Mouse (Mus musculus) layer of hippocampus, adult 9-10 months (tissue): Measurements from ENCODE around the gene Gm45713.
A peak's percentile ranks its signal among the peaks of the same experiment; 100 is the strongest.
"Not testable (repeated sequence)": the region's sequence is repeated elsewhere in the genome, so short reads cannot be mapped to it uniquely, and the experiment has no call there.

Experiments used
- DNase-seq: peaks from one replicate; pipeline ENCODE4 v3.0.0; 2022; ENCODE audit warnings: low spot score

Gm45713 gene

DNA sequence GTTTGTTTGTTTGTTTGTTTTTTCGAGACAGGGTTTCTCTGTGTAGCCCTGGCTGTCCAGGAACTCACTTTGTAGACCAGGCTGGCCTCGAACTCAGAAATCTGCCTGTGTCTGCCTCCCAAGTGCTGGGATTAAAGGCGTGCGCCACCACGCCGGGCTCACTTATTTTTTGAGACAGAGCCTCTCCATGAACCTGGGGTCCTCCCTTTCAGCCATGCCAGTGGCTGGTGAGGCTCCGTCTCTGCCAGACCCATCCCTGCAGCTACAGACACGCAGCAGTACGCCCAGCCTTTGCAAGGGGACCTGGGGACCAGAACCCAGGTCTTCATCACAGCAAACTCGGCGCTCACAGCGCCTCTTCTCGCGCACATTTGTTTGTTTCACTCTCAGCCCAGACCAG is 40.1 kb downstream of the Gm45713 start:
- not testable (repeated sequence) for DNase-seq

DNA sequence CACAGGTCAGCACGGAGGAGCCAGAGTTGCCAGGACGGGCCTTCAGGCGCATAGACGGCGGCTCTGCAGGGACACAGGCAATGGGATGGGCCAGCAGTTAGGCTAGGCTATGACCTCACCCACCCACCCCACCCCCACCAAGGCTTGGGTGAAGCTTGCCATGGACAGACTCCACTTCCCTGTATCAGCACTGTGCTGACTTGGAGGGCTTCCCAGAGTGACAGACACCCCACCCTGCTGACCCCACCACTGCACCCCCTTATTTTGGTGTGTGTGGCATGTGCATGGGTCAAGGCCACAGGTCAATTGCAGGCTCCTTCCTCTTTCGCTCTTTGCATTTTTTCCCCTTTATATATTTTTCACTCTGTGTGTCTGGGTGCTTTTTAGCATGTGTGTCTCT is 40.7 kb downstream of the Gm45713 start:
- DNase-seq = no peak

DNA sequence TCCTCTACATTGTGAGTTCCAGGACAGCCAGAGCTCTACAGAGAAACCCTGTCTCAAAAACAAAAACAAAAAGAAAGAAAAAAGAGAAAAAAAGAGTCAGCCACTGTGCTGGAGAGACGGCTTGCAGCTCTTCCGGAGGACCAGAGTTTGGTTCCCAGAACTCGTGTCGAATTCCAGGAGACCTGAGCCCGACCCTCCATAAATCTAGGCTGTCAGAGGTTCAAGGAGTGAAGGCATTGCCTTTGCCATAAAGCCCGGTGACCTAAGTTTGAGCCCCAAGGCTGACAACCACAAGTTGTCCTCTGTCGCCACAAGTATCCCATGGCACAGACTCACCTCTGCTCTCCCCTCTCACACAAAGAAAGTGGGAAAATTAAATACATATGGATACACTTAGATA is 41.9 kb downstream of the Gm45713 start:
- DNase-seq = no peak

DNA sequence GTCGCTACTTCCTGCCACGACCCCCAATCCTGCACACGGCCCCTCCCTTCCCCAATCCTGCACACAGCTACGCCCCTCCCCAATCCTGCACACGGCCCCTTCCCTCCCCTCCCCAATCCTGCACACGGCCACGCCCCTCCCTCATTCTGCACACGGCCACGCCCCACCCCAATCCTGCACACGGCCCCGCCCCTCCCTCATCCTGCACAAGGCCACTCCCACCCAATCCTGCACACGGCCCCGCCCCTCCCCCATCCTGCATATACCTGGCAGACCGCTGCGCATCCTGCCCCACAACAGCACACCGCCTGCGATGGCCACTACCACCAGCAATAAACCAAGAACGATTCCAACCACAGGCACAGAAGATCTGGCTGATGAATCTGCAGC is 42.5 kb downstream of the Gm45713 start:
- no peak for DNase-seq

DNA sequence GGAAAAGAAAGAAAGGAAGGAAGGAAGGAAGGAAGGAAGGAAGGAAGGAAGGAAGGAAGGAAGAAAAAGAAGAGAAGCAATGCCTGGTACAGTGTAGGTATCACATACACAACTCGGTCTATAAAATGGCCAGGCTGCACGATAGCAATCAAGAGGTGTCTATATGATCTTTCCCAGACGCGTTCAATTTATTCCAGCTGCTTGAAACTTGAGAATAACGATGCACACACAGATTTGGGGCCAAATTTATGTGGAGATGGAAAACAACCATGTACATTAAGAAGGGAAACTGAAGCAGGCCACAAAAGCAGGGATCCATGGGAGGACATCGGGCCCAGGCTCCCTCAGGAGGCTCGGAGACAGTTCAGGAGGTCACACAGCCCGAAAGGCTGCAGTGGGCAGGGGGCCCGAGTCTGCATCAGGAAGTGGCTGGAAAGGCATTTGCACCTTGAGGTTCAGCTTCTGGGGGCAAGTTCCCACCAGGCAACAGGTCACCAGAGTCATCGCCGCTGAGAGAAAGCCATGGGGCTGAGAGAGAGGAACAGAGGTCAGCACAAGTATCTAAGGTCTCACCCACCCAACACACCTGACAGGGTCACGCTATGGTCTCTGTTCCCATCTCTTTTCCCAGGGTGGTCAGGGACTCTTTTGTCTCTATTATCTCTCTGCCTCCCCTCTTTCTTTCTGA is 43.1 kb downstream of the Gm45713 start:
- DNase-seq = no peak

DNA sequence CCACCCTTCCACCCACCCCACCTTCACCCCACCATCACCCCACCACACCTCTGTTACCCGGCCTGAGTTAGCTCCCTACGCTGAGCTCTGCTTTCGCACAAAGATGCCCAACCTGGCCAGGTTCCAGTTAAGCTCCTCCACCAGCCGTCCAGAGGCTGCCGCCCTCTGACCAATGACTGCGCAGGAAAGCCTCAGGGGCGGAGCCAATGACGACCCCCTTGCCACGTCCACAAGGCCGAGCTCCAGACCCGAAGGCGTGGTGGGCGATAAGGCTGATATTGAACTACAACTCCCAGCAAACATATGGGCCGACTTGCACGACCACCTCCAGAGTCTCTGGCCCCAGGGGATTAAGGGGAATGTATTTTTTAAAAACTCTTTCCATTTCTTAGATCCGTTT is 44.0 kb downstream of the Gm45713 start, which contains the start of gene Rcn3:
Gene Rcn3, minus strand, starts transcription at position 174 of the 400 bp plus-strand sequence.
- DNase-seq = no peak

DNA sequence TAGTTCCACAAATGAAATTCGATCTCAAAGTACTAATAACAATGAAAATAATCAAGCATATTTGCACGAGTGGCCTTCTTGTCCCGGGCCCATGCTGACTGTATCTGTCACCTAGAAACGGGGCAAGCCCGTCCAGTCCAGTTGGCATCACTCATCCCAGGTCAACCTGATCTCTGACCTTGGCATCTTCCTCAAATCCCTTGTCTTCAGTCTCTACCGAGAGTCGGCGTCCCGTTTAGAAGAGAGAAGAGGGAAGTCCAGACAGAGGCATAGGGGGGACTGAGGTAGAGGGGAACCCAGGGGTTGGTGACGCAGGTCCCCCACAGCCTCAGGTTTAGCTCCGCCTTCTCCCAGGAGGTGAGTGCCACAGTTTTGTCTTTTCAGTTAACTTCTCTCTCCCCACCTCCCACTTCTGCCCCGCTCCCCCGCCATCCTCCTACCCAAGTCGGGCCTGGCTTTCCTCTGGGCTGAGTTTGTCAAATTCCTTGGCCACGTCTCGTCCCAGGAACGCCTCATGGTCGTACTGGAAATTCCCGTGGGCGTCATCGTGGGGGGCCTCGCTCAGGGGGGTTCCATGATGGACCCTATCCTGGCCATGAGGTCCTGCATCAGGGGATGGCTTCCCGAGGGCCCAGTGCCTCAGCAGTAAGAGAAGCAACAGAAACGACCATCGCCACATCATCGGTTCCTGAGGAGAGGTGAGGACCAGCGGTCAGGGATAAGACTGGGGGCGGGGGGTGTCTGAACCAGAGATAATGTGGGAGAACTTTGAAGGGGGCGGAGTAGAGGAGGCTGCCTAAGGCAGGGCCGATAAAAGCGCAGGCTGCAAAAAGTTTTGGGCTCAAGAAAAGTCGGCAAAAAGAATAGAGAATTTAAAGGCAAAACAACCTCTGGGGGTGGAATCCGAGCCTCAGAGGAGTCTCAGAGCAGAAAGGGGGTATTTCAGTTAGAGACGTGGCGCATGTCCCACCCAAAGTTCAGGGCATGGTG is 44.7 kb downstream of the Gm45713 start:
- no peak for DNase-seq

DNA sequence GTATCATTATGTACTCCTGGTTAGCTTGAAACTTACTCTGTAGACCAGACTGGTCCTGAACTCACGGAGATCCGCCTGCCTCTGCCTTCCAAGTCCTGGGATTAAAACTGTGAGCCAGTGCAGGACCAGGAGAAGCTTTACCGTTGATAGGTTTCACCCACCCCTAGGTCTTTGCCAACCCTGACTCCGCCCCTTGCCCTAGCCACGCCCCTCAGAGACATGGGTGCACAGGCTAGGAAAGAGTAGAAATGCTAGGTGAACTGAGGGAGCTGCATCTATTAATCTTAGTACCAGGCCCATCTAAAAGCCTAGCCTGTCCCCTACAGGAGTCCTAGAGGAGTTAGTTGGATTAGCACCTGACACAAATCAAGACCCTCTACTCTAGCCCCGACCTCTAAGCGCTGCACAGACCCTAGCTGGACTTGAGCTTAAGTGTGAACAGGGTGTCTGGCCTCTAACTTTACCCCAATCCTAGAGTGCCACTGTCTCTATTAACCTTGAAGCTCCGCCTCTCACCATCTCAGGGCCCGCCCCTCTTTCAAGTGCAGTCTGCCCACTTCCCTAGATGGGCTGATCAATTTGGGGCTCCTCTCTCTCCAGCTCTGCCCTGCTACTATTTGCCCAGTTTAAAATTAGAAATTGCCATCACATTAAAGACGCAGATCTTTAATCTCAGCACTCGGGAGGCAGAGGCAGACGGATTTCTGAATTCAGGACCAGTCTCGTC is 45.6 kb downstream of the Gm45713 start:
- no peak for DNase-seq

DNA sequence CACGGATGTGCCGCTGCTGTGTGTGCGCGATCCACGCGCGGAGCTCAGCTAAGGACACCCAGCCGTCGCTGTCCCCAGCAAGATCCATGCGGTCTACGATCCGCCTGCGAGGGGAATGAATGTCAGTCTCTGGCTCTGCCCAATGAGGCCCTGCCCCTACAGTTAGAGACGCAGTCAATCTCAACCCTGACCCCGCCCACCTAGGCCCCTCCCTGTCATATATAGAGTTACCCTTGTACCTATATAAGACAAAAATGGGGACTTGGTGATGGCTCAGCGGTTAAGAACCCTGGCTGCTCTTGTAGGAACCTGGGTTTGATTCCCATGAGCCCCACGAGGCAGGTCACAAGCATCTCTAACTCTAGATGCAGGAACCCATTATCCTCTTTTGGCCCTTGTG is 47.4 kb downstream of the Gm45713 start:
- DNase-seq = no peak

DNA sequence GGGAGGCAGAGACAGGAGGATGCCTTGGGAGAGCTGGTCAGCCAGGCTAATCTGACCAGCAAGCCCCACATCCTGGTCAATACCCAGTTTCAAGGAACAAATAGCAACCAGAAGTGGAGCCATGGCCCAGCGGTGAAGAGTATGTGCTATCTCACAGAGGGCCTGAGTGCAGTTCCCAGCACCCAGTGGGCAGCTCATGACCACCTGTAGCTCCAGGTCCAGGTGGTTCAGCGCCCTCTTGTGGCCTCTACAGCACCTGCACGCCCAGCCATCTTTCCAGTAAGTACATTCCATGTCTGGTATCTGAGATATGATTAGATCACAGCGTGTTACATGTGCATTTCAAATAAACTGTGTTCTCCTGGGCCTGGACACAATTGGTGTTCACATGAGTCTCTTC is 49.9 kb downstream of the Gm45713 start:
- no peak for DNase-seq

DNA sequence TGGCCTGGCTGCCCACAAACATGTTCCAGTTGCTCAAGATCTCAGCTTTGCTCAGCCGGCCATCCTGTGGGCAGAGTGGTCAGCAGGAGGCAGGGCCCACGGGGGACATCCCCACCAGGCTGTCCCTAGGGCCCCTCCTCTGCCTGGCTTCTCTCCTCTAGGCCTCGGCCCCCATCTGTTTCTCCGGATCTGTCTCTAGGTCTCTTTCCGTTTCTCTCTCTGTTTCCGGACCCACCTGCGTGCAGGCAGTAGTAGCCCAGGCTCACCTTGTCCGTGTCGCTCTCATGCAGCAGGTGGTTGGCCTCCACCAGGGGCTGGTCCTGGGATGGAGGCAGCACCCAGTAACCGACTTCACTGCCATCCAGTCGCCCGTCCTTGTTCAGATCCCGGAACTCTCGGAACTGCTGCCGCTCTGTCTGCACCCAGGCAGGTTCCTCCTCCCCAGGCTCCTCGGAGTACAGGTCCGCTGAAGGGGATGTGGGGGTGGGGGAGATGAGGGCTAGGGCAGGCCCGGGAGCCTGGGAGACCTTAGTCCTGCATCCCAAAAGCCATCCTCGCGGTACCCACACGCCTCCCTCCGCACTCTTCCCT is 52.6 kb downstream of the Gm45713 start:
- no peak for DNase-seq

DNA sequence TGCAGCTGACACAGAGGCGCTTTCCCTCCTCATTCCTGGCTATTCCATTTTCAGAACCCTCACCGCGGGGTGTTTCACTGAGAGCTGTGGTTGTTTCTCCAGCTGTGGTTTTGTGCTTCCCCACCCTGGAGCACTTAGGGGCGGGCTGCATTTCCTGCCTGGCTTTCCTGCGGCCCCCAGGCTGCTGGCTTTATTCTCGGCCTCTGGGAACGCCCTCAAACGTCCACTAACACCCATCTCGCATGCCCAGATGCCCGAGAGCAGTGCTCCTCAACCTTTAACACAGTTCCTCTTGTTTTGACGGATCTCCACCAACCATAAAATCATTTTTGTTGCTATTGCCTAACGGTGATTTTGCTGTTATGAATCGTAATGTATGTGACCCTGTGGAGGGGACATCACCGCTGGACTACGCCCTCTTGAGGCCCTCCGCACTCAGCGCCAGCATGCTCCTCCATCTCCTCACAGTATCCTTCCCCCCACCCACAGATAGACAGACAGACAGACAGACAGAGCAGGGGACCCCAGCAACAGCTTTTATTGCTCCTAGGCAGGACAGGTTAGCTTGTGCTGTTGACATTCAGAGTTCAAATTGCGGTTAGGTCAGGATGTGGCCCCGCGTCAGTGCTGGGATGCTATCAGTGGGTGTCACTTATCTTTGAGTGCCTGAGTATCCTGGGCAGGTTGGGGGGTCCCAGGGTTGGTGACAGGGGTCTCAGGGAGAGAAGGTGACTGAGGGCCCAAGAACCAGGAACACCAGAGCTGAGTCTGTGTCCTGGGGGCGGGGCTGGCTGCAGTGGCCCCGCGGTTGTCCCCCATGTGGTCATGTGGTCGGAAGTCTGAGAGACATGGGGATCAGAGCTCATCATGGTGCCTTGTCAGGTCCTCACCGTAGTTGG is 53.4 kb downstream of the Gm45713 start:
- DNase-seq = no peak

DNA sequence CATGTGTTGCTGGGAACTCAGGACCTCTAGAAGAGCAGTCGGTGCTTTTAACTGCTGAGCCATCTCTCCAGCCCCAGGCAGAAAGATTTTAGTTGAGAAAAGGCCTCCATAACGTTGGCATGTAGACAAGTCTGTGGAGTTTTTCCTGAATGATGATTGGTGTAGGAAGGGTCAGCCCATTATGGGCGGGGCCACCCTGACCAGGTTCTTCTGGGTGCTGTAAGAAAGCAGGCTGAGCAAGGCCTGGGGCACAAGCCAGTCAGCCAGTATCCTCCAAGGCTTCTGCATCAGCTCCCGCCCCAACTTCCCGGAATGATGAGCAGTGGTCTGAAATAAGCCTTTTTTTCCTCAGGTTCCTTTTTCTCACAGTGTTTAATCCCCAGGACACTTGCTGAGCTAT is 55.0 kb downstream of the Gm45713 start:
- DNase-seq = no peak

DNA sequence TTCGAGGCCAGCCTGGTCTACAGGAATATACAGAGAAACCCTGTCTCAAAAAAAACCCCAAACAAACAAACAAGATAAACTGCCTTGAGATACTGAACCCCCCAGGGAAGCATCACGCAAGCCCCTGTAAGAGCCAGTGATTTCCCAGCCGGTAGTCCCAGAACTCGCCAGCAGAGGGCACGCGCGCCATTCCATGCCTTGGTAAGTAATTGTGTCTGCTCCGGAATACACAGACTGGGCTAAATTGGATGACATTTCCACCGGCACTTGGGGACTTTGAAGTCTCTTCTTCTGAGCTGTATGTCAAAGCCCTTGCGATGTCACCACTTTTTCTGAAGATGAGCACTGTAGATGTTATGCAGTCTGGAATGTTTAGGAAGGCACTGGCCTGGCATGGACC is 56.2 kb downstream of the Gm45713 start:
- peak; percentile 93 for DNase-seq

DNA sequence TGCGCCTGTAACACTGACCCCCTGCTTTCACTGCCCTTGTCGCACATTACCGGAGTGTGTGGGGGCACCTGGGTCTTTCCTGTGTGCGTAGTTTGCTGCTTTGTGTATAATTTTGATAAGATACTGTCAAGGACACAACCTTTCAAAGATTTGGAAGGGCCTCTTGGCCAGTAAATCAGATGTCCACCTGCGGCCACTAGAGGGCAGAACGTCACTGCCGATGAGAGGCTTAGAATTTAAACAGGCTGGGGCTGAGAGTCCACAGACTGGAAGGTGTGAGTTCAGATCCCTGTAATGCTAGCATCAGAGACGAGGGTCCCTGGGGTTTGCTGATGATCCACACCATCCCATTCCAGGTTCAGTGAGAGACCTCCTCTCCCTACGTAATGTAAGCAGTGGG is 57.5 kb downstream of the Gm45713 start:
- no peak for DNase-seq

DNA sequence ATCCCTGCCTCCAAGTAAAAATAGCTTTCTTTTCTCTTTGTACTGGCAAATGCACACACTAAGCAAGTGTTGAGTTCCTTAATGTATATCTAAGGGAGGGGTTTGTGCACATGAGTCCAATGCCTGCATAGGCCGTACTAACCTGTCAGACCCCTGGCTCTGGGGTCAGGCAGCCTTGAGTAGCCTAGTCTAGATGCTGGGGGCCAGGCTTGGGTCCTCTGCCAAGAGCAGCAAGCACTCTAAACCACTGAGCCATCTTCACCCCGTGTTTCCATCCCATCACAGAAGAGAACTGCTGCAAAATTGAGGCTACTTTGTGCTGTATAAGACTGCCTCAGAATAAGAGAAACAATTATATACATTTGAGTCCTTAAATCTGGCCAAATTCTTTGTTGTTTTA is 58.2 kb downstream of the Gm45713 start:
- no peak for DNase-seq

DNA sequence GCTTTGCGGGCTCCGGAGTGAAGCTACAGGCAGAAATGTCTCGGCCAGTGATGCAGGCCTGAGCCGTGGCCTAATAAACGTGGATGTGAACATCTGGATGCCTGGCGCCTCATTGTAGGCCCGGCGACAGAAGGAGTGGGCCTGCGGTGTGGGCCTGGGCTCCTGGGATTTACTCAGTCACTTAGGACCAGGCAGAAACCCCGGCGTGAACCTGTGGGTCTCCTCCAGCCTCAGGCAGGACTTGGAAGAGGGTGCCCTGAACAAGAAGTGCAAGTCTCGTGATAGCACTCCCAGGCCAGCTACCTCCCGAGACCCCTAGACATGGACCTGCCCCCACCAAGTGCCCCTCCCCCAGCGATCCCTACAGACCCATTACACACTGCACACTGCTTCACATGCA is 58.7 kb downstream of the Gm45713 start:
- no peak for DNase-seq

DNA sequence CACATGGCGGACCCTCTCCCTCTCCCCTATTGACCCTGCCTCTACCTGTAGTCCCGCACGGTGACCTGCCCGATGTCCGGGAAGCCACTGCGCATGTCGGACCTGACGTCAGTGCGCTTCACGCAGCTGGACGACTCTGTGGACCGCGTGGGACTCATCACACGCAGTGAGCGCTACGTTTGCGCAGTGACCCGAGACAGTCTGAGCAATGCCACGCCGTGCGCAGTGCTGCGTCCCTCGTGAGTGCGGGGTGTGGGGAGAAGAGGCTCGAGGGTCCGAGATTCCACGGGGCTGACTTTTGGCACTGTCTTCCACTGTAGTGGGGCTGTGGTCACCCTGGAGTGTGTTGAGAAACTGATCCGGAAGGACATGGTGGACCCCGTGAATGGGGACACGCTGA is 59.5 kb downstream of the Gm45713 start:
- no peak for DNase-seq
